Mouse (Mus musculus): ENCODE results near the gene Agrn. TPM values are rescaled to one million over a fixed set of nuclear protein-coding genes. Genes with fewer than 3 reads are reported as not detected.
A peak's percentile ranks its signal among the peaks of the same experiment; 100 is the strongest.

Gene Agrn
- polyA plus RNA-seq, 1 experiment from 2014 or later: 43.8 TPM

GRCm38 (mm10) chr4:156217838-156218237 lies 20.6 kb upstream of the Agrn start:
- no peak overlapping the region for H3K4me2 ChIP-seq
- H3K9ac ChIP-seq: no peak overlapping the region
- H3K9me3 ChIP-seq: no peaks in the 10 kb centered on the region
- H3K36me3 ChIP-seq: peaks cover 6% of the 10 kb centered on the region; the same call in 1 of the 2 replicates
- no peak overlapping the region for H3K27ac ChIP-seq (replicated peaks)
- H3K27me3 ChIP-seq (replicated peaks): no peaks in the 10 kb centered on the region
- WGBS: 80% methylated on average over 16 of the region's 16 CpGs
- H3K4me1 ChIP-seq: peaks cover 23% of the 10 kb centered on the region
- ATAC-seq (ENCODE audit: extremely low read depth, insufficient number of reproducible peaks, low FRiP score, low TSS enrichment): no peak
- H3K4me3 ChIP-seq: no peak overlapping the region

- peak overlapping the region; percentile 50 for H3K9ac ChIP-seq
- 61% methylated on average over 16 of the region's 16 CpGs for WGBS
- H3K4me1 ChIP-seq: peaks cover 23% of the 10 kb centered on the region
- peak overlapping the region; percentile 3; the same call in 1 of the 2 replicates for H3K27ac ChIP-seq (replicated peaks)
- no peaks in the 10 kb centered on the region for H3K36me3 ChIP-seq
- ATAC-seq (ENCODE audit: extremely low read depth, insufficient number of reproducible peaks, low FRiP score, low TSS enrichment): no peak
- H3K9me3 ChIP-seq: no peaks in the 10 kb centered on the region
- peak overlapping the region; percentile 36 for H3K4me2 ChIP-seq
- H3K27me3 ChIP-seq (replicated peaks): no peaks in the 10 kb centered on the region
- no peak overlapping the region for H3K4me3 ChIP-seq
These were observed 19.9 kb upstream of the Agrn start for GRCm38 (mm10) chr4:156217022-156217669.

DNA sequence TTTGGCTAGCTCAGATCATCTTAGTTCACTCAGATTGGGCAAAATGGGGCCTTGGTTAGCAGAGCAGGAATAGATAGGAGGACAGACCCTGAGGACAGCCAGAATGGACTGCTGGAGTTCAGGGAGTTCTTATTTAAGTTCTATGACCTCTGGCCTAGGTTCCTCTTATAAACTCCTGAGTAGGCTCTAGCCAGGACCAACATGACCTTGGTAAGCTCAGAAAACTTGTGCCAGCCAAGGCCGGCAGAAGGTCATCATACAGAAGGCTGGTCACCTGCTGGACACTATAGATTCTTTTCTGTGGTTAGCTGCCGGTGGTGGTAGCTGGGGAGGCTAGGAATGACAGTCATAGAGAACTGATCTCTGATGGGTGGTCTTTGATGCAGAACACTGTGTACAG lies 18.9 kb upstream of the Agrn start:
- WGBS: 71% methylated on average over 2 of the region's 2 CpGs
- Histone ChIP-seq H3K9me3 (no peaks in the 10 kb centered on the region), H3K4me1 (peaks cover 23% of the 10 kb centered on the region), H3K4me3 (peak overlapping the region; percentile 13), H3K36me3 (no peaks in the 10 kb centered on the region), H3K27me3 (replicated peaks) (no peaks in the 10 kb centered on the region), H3K27ac (replicated peaks) (peak overlapping the region; percentile 76), H3K9ac (no peak overlapping the region), H3K4me2 (peak overlapping the region; percentile 36)
- no peak for ATAC-seq (ENCODE audit: extremely low read depth, insufficient number of reproducible peaks, low FRiP score, low TSS enrichment)

GRCm38 (mm10) chr4:156215649-156216048 lies 18.4 kb upstream of the Agrn start, which contains the start of gene Perm1:
Gene Perm1, plus strand, starts transcription at chr4:156215868.
- H3K4me2 ChIP-seq: peak within 1 kb of the TSS; percentile 36
- H3K4me3 ChIP-seq: peak within 1 kb of the TSS; percentile 13
- WGBS: 38% methylated on average over 4 of the region's 4 CpGs

DNA sequence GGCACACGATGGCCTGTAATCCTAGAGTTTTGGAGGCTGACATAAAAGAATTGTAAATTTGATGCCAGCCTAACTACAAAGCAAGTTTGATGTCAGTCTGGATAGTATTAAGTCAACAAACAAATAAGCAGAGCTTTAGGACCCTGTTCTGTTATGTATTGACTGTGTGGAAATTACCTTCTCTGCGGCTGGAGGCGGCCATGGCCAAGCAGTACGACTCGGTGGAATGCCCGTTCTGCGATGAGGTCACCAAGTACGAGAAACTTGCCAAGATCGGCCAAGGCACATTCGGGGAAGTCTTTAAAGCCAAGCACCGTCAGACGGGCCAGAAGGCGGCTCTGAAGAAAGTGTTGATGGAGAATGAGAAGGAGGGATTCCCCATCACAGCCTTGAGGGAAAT lies 15.8 kb upstream of the Agrn start:
- H3K27ac ChIP-seq (replicated peaks): no peak overlapping the region
- peaks cover 23% of the 10 kb centered on the region for H3K4me1 ChIP-seq
- H3K4me3 ChIP-seq: no peak overlapping the region
- no peak for ATAC-seq (ENCODE audit: extremely low read depth, insufficient number of reproducible peaks, low FRiP score, low TSS enrichment)
- H3K9ac ChIP-seq: no peak overlapping the region
- H3K4me2 ChIP-seq: no peak overlapping the region
- no peaks in the 10 kb centered on the region for H3K9me3 ChIP-seq
- 88% methylated on average over 13 of the region's 13 CpGs for WGBS
- H3K36me3 ChIP-seq: no peaks in the 10 kb centered on the region
- no peaks in the 10 kb centered on the region for H3K27me3 ChIP-seq (replicated peaks)

More at GRCm38 (mm10) chr4:156215649-156216048, 18.4 kb upstream of the Agrn start, which contains the start of gene Perm1:
- Histone ChIP-seq H3K9me3 (no peaks in the 10 kb centered on the region), H3K36me3 (no peaks in the 10 kb centered on the region), H3K9ac (no peak within 1 kb of the TSS), H3K27me3 (replicated peaks) (no peaks in the 10 kb centered on the region), H3K27ac (replicated peaks) (peak within 1 kb of the TSS; percentile 76), H3K4me1 (peaks cover 23% of the 10 kb centered on the region)
- peak; percentile 25; the same call in 1 of the 2 replicates for ATAC-seq (ENCODE audit: extremely low read depth, insufficient number of reproducible peaks, low FRiP score, low TSS enrichment)

DNA sequence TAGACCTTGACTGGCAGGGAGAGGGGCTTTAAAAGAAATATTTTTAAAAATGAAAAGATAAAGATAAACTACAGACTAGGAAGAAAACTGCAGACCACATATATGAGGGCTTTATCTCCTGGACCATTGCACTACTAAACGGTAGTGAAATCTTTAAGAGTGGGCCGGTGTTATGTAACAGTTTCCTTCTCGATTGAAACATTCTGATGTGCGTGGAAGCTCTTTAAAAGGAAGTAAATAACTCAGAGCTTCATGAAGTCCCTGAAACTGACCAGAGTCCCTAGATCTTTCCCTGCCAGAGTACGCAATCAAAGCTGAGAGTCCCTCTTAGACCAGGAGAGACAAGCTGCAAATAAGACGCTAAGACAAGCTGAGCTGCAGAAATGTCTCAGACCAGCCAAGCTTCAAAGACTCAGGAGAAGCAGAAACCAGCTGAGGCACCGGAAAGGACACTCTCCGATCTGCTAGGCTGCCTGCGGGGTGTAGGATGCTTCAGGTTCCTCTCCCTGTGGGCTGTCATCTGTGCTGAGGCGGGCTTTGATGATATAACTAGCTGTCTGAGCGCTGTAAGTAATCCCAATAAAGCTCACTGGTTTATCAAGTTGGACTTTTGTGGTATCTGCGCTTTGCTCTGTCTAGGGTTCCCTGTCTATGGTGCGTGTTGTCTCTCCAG lies 12.8 kb upstream of the Agrn start:
- H3K27me3 ChIP-seq (replicated peaks): peaks cover 3% of the 10 kb centered on the region
- H3K9ac ChIP-seq: no peak overlapping the region
- H3K4me2 ChIP-seq: no peak overlapping the region
- H3K36me3 ChIP-seq: peaks cover 7% of the 10 kb centered on the region; the same call in 1 of the 2 replicates
- 61% methylated on average over 13 of the region's 13 CpGs for WGBS
- peaks cover 4% of the 10 kb centered on the region for H3K4me1 ChIP-seq
- no peak overlapping the region for H3K4me3 ChIP-seq
- no peak overlapping the region for H3K27ac ChIP-seq (replicated peaks)
- H3K9me3 ChIP-seq: no peaks in the 10 kb centered on the region
- no peak for ATAC-seq (ENCODE audit: extremely low read depth, insufficient number of reproducible peaks, low FRiP score, low TSS enrichment)

DNA sequence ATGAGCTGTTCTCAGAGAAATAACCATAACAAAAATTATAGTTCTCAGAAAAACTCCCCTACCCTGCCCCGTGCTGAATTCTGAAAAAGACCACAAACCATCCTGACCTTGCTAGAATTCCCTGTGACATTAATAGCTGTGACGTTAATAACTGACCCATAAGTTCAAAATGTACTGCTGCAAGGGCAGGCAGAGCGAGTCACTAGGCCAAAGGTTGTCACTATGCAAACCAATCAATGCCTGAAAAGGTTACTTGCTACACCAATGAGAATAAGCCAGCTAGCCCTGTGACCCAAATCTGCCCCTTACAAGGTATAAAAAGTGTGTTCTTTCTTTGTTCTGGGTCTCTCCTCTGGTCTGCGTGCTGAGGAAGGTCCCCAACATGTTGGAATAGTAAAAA lies 11.6 kb upstream of the Agrn start:
- ATAC-seq (ENCODE audit: extremely low read depth, insufficient number of reproducible peaks, low FRiP score, low TSS enrichment): no peak
- 81% methylated on average over 4 of the region's 4 CpGs for WGBS

GRCm38 (mm10) chr4:156203413-156204131 lies 6.3 kb upstream of the Agrn start:
- Histone ChIP-seq H3K27ac (replicated peaks) (peak overlapping the region; percentile 72), H3K9me3 (no peaks in the 10 kb centered on the region), H3K27me3 (replicated peaks) (peaks cover 22% of the 10 kb centered on the region), H3K36me3 (peaks cover 7% of the 10 kb centered on the region; the same call in 1 of the 2 replicates), H3K4me3 (peak overlapping the region; percentile 71), H3K9ac (peak overlapping the region; percentile 87), H3K4me2 (peak overlapping the region; percentile 92), H3K4me1 (peaks cover 29% of the 10 kb centered on the region)
- WGBS: under 1% methylated on average over 49 of the region's 49 CpGs
- peak; percentile 22; the same call in 1 of the 2 replicates for ATAC-seq (ENCODE audit: extremely low read depth, insufficient number of reproducible peaks, low FRiP score, low TSS enrichment)

More for the DNA sequence above, 11.6 kb upstream of the Agrn start:
- Histone ChIP-seq H3K36me3 (peaks cover 7% of the 10 kb centered on the region; the same call in 1 of the 2 replicates), H3K27me3 (replicated peaks) (peaks cover 15% of the 10 kb centered on the region), H3K27ac (replicated peaks) (no peak overlapping the region), H3K9me3 (no peaks in the 10 kb centered on the region), H3K4me3 (no peak overlapping the region), H3K4me2 (no peak overlapping the region), H3K9ac (no peak overlapping the region), H3K4me1 (peaks cover 13% of the 10 kb centered on the region)

GRCm38 (mm10) chr4:156203001-156203412 lies 5.7 kb upstream of the Agrn start, which contains the start of gene AW011738:
Gene AW011738, plus strand, starts transcription at chr4:156203304.
- Histone ChIP-seq H3K36me3 (peaks cover 7% of the 10 kb centered on the region; the same call in 1 of the 2 replicates), H3K27me3 (replicated peaks) (peaks cover 22% of the 10 kb centered on the region), H3K4me1 (peaks cover 29% of the 10 kb centered on the region), H3K27ac (replicated peaks) (peak within 1 kb of the TSS; percentile 72), H3K9ac (peak within 1 kb of the TSS; percentile 87), H3K9me3 (no peaks in the 10 kb centered on the region), H3K4me2 (peak within 1 kb of the TSS; percentile 92), H3K4me3 (peak within 1 kb of the TSS; percentile 71)
- WGBS: under 1% methylated on average over 37 of the region's 39 CpGs
- ATAC-seq (ENCODE audit: extremely low read depth, insufficient number of reproducible peaks, low FRiP score, low TSS enrichment): peak; percentile 60; the same call in 1 of the 2 replicates

DNA sequence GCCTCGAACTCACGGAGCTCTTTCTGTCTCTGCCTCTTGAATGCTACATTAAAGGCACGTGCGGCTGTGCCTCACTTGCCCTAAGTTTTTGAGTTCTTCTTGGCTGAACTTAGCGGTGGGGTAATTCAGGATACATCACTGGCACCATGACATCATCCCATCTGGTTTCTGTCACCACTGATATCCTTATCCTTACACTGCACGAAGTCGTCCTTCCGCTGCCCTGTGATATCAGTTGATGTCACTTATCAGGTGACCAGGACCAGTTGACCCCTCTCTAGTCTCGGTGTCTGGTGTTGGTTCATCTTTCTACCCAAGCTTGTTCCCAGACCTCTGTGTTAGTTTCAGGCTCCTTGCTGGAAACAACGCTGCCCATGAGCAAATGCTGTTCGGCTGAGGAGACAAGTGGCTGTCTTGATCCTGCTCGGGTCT lies 5.2 kb upstream of the Agrn start:
- Histone ChIP-seq H3K9me3 (no peaks in the 10 kb centered on the region), H3K4me2 (peak overlapping the region; percentile 92)
- ATAC-seq (ENCODE audit: extremely low read depth, insufficient number of reproducible peaks, low FRiP score, low TSS enrichment): no peak

More for the DNA sequence above, 5.2 kb upstream of the Agrn start:
- WGBS: 10% methylated on average over 12 of the region's 12 CpGs
- Histone ChIP-seq H3K36me3 (peaks cover 7% of the 10 kb centered on the region; the same call in 1 of the 2 replicates), H3K27me3 (replicated peaks) (peaks cover 22% of the 10 kb centered on the region), H3K4me3 (peak overlapping the region; percentile 71), H3K4me1 (peaks cover 29% of the 10 kb centered on the region), H3K27ac (replicated peaks) (peak overlapping the region; percentile 72), H3K9ac (peak overlapping the region; percentile 87)

All from heart, embryonic 13.5 days (tissue).